Mouse (Mus musculus): ENCODE data around the gene 1110008P14Rik.

DNA sequence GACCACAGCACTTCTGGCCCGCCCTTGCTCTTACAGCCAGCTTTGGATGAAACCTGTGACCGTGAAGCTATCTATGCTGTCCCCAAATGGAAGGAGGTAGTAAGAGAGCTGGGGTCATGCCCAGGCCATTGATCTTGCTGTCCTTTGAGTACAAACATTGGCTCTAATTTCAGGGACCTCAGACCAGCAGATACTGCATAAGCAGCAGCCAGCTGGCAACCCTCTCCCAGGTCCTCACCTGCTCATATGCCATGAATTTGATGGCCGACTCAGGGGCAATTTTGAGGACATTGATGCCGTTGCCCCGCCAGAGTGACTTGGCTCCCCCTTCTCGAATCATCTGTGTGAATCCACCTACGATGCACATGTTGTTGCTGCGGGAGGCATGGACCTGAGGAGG is 35.7 kb upstream of the 1110008P14Rik start:
- no peak for TF ChIP-seq POLR2A (IDR thresholded peaks at IDR 0.05; ENCODE audit: insufficient read length, low read depth)
- TF ChIP-seq REST (IDR thresholded peaks at IDR 0.05; ENCODE audit: insufficient read depth, insufficient read length), result no peak
- no peak for TF ChIP-seq MAX (IDR thresholded peaks at IDR 0.05; ENCODE audit: low read depth)
- no peak for TF ChIP-seq MYOD1 (IDR thresholded peaks at IDR 0.05; ENCODE audit: control insufficient read depth in 1 of 3, insufficient read length in 2 of 3, low read depth in 2 of 3)
- TF ChIP-seq CEBPB (IDR thresholded peaks at IDR 0.05; ENCODE audit: insufficient read depth, poor library complexity, severe bottlenecking), result no peak
- TF ChIP-seq MYOG (IDR thresholded peaks at IDR 0.05; ENCODE audit: control insufficient read depth in 1 of 3, insufficient read depth in 1 of 3, insufficient read length in 2 of 3, low read depth in 2 of 3), result no peak
- no peak for TF ChIP-seq SRF (IDR thresholded peaks at IDR 0.05; ENCODE audit: control insufficient read depth, insufficient read length, low read depth)
- no peak for TF ChIP-seq USF1 (IDR thresholded peaks at IDR 0.05; ENCODE audit: low read depth)
- no peak for TF ChIP-seq TCF12 (IDR thresholded peaks at IDR 0.05; ENCODE audit: insufficient read depth, poor library complexity, severe bottlenecking)
- TF ChIP-seq TCF3 (IDR thresholded peaks at IDR 0.05; ENCODE audit: insufficient read length, low read depth), result no peak

Data from myocyte (in vitro differentiated cells).